Mouse (Mus musculus) stomach, embryonic 16.5 days (tissue): ENCODE results near the gene Slc51b. TPM values are rescaled to one million over a fixed set of nuclear protein-coding genes. Genes with fewer than 3 reads are reported as not detected.

Source experiments
- ATAC-seq: fragments of 200-750 bp; cut with Nextera tagmentation; 2 replicates; pipeline ENCODE4 v1.8.0; 2017; ENCODE audit warnings: moderate number of reproducible peaks, moderate TSS enrichment; ENCODE audit not compliant: insufficient read depth, low FRiP score
- H3K27ac ChIP-seq: fragments of 300-500 bp; sonication (generic); 2 replicates; pipeline ENCODE4 v1.5.1; 2014; ENCODE audit warnings: low read length
- H3K27me3 ChIP-seq: fragments of 300-500 bp; sonication (generic); 2 replicates; pipeline ENCODE4 v1.6.1; 2014; ENCODE audit warnings: low read length, control low read depth, mixed read lengths; ENCODE audit not compliant: control insufficient read depth, insufficient read depth
- H3K36me3 ChIP-seq: fragments of 300-500 bp; sonication (generic); 2 replicates; pipeline ENCODE4 v1.6.1; 2014; ENCODE audit warnings: low read length; ENCODE audit not compliant: control insufficient read depth, insufficient read depth
- H3K4me1 ChIP-seq: fragments of 300-500 bp; sonication (generic); 2 replicates; pipeline ENCODE4 v1.6.1; 2014; ENCODE audit warnings: low read length, control low read depth, mixed read lengths; ENCODE audit not compliant: control insufficient read depth, insufficient read depth
- H3K4me2 ChIP-seq: fragments of 300-500 bp; sonication (generic); 2 replicates; pipeline ENCODE4 v1.6.1; 2014; ENCODE audit warnings: low read depth, low read length, mixed read lengths
- H3K4me3 ChIP-seq: fragments of 300-500 bp; sonication (generic); replicated peaks from 2 replicates; pipeline ENCODE4 v1.5.1; 2014; ENCODE audit warnings: mild to moderate bottlenecking, low read length
- H3K9ac ChIP-seq: fragments of 300-500 bp; sonication (generic); 2 replicates; pipeline ENCODE4 v1.6.1; 2014; ENCODE audit warnings: low read length
- H3K9me3 ChIP-seq: fragments of 300-500 bp; sonication (generic); replicated peaks from 2 replicates; pipeline ENCODE4 v1.6.1; 2016; ENCODE audit warnings: low read length, control low read depth; ENCODE audit not compliant: control insufficient read depth
- WGBS: fragments of 180-500 bp; shearing (Covaris S2); extraction: QIAGEN DNeasy Blood & Tissue Kit; methylation state at CpG from one replicate; pipeline ENCODE4 v1.1.7; 2014; 5-methylcytosine and 5-hydroxymethylcytosine counted together
- polyA plus RNA-seq: library from polyadenylated mRNA; unstranded; fragments of >200 nt; fragmentation: Nextera tagmentation; extraction: Ambion mirVana; gene quantifications from 2 replicates; pipeline ENCODE4 v1.2.1, GENCODE M21; 2015

Gene Slc51b
- 0.69 and 1.7 TPM in 2 replicates for polyA plus RNA-seq

- 76% methylated on average over 11 of the region's 11 CpGs for WGBS
- H3K27ac ChIP-seq: no peak within 1 kb of the TSS
- no peak within 1 kb of the TSS for H3K9ac ChIP-seq
- no peak for ATAC-seq
- H3K27me3 ChIP-seq: no peaks in the 10 kb centered on the region
- no peaks in the 10 kb centered on the region for H3K36me3 ChIP-seq
- H3K9me3 ChIP-seq: no peaks in the 10 kb centered on the region
- no peak within 1 kb of the TSS for H3K4me2 ChIP-seq
- no peak within 1 kb of the TSS for H3K4me3 ChIP-seq
- no peaks in the 10 kb centered on the region for H3K4me1 ChIP-seq
Measured at GRCm38 (mm10) chr9:65422760-65423501, at the start of gene Slc51b. Gene Slc51b, minus strand, starts transcription at chr9:65422955.

GRCm38 (mm10) chr9:65467686-65468085, 44.9 kb upstream of the Slc51b start:
- ATAC-seq: no peak
- WGBS: 54% methylated on average over 11 of the region's 11 CpGs
- no peak overlapping the region for H3K4me2 ChIP-seq
- no peaks in the 10 kb centered on the region for H3K9me3 ChIP-seq
- H3K4me1 ChIP-seq: no peaks in the 10 kb centered on the region
- no peak overlapping the region for H3K4me3 ChIP-seq
- no peaks in the 10 kb centered on the region for H3K27me3 ChIP-seq
- no peak overlapping the region for H3K9ac ChIP-seq
- no peak overlapping the region for H3K27ac ChIP-seq
- 0 out of 2 replicates have a peak, but pooled peaks cover 5% of the 10 kb centered on the region for H3K36me3 ChIP-seq

GRCm38 (mm10) chr9:65465241-65465640, 42.5 kb upstream of the Slc51b start:
- H3K27ac ChIP-seq: no peak overlapping the region
- no peak overlapping the region for H3K4me2 ChIP-seq
- ATAC-seq: no peak
- no peaks in the 10 kb centered on the region for H3K9me3 ChIP-seq
- no peaks in the 10 kb centered on the region for H3K27me3 ChIP-seq
- 94% methylated on average over 2 of the region's 2 CpGs for WGBS
- 0 out of 2 replicates have a peak, but pooled peaks cover 5% of the 10 kb centered on the region for H3K36me3 ChIP-seq
- H3K4me1 ChIP-seq: peaks cover 10% of the 10 kb centered on the region
- no peak overlapping the region for H3K9ac ChIP-seq
- no peak overlapping the region for H3K4me3 ChIP-seq

DNA sequence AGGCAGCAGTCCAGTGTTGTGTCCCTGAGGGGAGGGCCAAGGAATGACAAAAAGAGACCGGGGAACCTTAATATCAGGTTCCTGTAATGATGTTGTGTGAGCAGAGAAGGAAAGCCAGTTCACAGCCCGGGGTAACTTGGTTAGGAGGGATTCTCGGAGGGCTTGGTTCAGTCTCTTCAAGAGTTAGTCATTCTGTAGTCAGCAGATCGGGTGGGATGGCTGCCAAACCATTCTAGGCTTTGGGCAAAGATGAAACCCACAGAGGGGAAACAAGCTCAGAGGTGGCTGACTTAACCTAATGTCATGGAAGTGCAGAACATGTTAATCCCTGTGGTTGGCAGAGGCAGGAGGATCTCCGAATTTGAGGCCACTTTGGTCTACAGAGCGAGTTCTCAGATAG, 41.4 kb upstream of the Slc51b start:
- 0 out of 2 replicates have a peak, but pooled peaks cover 5% of the 10 kb centered on the region for H3K36me3 ChIP-seq
- H3K27me3 ChIP-seq: no peaks in the 10 kb centered on the region
- H3K4me3 ChIP-seq: no peak overlapping the region
- ATAC-seq: no peak
- no peak overlapping the region for H3K27ac ChIP-seq
- H3K4me2 ChIP-seq: no peak overlapping the region
- H3K9me3 ChIP-seq: no peaks in the 10 kb centered on the region
- no peak overlapping the region for H3K9ac ChIP-seq
- 94% methylated on average over 6 of the region's 6 CpGs for WGBS
- peaks cover 10% of the 10 kb centered on the region for H3K4me1 ChIP-seq

- WGBS: 69% methylated on average over 5 of the region's 5 CpGs
- no peak overlapping the region for H3K4me2 ChIP-seq
- H3K27ac ChIP-seq: no peak overlapping the region
Measured at GRCm38 (mm10) chr9:65462544-65462943, 39.8 kb upstream of the Slc51b start.

DNA sequence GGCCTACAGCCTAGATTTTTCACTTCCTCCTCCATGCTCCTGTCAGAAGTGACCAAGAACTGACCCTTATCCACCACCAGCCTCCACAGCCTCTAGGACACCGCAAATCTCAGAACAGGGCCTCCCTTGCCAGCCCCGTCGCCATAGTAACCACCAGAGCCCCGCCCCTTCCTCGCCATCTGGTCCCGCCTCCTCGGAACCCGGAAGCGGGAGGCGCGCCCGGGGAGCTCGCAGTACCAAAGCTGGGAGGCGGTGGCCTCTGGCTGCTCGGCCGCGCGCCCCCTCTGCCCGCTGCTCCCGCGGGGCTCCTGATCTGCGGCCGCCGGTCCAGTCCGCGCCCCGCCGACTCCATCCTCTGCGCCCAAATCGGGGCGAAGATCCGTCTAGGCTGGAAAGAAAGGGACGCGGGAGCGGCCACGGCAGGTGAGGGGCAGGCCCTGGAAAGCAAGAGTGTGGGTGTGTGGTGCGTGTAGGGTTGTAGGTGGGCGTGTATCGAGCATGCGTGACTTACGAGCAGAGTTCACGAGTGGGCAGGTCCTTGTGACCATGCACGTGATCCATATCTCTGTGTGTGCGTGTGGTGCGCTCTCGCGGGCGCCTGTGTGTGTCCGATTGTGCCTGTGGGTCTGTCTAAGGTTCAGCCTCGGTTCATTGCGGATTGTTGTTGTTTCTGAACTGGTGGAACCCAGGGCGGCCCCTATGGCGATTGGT, 38.1 kb upstream of the Slc51b start, which contains the start of gene Spg21:
Gene Spg21, plus strand, starts transcription at position 216 of the 711 bp plus-strand sequence.
- Histone ChIP-seq H3K4me1 (peaks cover 10% of the 10 kb centered on the region), H3K27me3 (no peaks in the 10 kb centered on the region), H3K36me3 (0 out of 2 replicates have a peak, but pooled peaks cover 5% of the 10 kb centered on the region), H3K9ac (peak within 1 kb of the TSS; percentile 84), H3K4me3 (peak within 1 kb of the TSS; percentile 83), H3K9me3 (no peaks in the 10 kb centered on the region), H3K4me2 (peak within 1 kb of the TSS; percentile 71), H3K27ac (peak within 1 kb of the TSS; percentile 85)
- WGBS: under 1% methylated on average over 53 of the region's 53 CpGs
- ATAC-seq: peak; percentile 95

More at GRCm38 (mm10) chr9:65462544-65462943, 39.8 kb upstream of the Slc51b start:
- H3K27me3 ChIP-seq: no peaks in the 10 kb centered on the region
- no peaks in the 10 kb centered on the region for H3K9me3 ChIP-seq
- no peak overlapping the region for H3K9ac ChIP-seq
- no peak for ATAC-seq
- H3K4me3 ChIP-seq: no peak overlapping the region
- H3K36me3 ChIP-seq: 0 out of 2 replicates have a peak, but pooled peaks cover 5% of the 10 kb centered on the region
- peaks cover 10% of the 10 kb centered on the region for H3K4me1 ChIP-seq

GRCm38 (mm10) chr9:65460198-65460597, 37.4 kb upstream of the Slc51b start:
- H3K36me3 ChIP-seq: no peaks in the 10 kb centered on the region
- H3K4me2 ChIP-seq: peak overlapping the region; percentile 71
- peaks cover 10% of the 10 kb centered on the region for H3K4me1 ChIP-seq
- H3K27me3 ChIP-seq: no peaks in the 10 kb centered on the region
- peak overlapping the region; percentile 83; the same call in 1 of the 2 replicates for H3K4me3 ChIP-seq
- H3K27ac ChIP-seq: peak overlapping the region; percentile 51; the same call in 1 of the 2 replicates
- ATAC-seq: no peak
- 49% methylated on average over 3 of the region's 3 CpGs for WGBS
- no peak overlapping the region for H3K9ac ChIP-seq
- no peaks in the 10 kb centered on the region for H3K9me3 ChIP-seq

DNA sequence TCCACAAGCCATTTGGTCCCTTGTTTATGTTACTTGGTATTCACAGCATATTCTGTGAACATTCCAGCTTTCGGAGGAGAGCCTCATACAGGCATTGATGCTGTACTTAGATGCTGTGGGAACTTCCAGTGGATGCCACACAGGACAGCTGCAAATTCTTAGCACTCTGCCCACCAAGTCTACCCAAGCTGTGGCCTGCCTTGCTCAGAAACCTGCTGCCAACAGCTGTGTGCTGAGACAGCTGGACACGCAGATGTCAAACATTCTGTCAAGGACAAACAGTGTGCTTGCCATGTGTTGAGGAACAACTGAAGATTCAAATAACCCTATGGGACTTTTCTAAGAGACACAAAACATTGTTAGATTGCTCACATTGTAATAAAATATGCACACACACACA, 36.2 kb upstream of the Slc51b start:
- H3K4me3 ChIP-seq: no peak overlapping the region
- H3K4me1 ChIP-seq: peaks cover 10% of the 10 kb centered on the region
- H3K36me3 ChIP-seq: no peaks in the 10 kb centered on the region
- no peak for ATAC-seq
- no peaks in the 10 kb centered on the region for H3K9me3 ChIP-seq
- 69% methylated on average over 2 of the region's 2 CpGs for WGBS
- H3K9ac ChIP-seq: no peak overlapping the region
- no peaks in the 10 kb centered on the region for H3K27me3 ChIP-seq
- no peak overlapping the region for H3K4me2 ChIP-seq
- H3K27ac ChIP-seq: no peak overlapping the region

DNA sequence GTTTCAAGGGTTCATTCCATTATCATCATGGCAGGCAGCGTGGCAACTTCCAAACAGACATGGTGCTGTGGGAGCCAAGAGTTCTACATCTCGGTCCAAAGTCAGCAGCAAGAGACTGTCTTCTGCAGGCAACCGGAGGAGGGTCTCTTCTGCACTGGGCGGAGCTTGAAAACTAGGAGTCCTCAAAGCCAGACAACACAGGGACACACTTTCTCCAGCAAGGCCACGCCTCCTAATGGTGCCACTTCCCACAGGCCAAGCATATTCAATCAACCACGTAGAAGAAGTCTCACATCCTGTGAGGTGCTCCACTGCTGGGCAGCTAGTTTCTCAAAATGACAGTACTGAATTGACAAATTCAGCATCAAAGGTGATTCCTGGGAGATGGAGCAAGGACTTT, 25.2 kb upstream of the Slc51b start:
- no peaks in the 10 kb centered on the region for H3K9me3 ChIP-seq
- WGBS: 87% methylated on average over 6 of the region's 6 CpGs
- ATAC-seq: no peak
- H3K4me3 ChIP-seq: no peak overlapping the region
- H3K36me3 ChIP-seq: peaks cover 17% of the 10 kb centered on the region; the same call in 1 of the 2 replicates
- no peak overlapping the region for H3K9ac ChIP-seq
- no peaks in the 10 kb centered on the region for H3K4me1 ChIP-seq
- H3K27ac ChIP-seq: no peak overlapping the region
- H3K4me2 ChIP-seq: no peak overlapping the region
- H3K27me3 ChIP-seq: no peaks in the 10 kb centered on the region
